8 mouse cellular contexts compared by ENCODE assay signal in the genomic region with DNA sequence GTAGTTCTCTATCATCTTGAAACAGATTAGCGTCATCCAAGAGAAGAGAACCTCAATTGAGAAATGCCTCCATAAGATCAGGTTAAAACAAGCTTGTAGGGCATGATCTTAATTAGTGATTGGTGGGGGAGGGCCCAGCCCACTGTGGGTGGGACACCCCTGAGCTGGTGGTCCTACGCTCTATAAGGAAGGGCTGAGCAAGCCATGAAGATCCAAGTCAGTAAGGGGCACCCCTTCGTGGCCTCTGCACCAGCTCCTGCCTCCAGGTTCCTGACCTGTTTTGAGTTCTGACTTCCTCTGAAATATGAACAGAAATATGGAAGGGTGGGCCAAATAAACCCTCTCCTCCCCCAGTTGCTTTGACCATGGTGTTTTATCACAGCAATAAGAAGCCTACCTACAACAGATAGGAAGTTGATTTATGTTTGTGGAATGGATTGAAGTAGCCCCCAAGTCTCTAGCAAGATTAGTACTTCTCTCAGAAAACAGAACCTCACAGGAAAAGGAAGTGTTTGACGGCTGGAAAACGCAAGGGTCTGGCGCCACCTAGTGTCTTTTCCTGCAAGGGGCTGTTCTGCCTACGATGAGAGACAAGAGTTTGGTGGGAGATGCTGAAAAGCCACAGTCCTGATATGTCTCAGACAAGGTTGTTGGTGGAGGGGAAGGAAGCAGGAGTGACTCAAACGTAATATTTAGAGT.
DNase-seq lines count a peak whose midpoint lies in the region; ATAC-seq and TF ChIP-seq lines count a peak whose summit lies in the region.

No protein-coding gene starts in this region.

- H3K27ac ChIP-seq in hindbrain, embryonic 13.5 days, result no peak overlapping the region

- CTCF ChIA-PET in Patski (lab: Charles Lee), result interaction anchor here (0.8 to 2.4 kb wide), 9 partner anchors 13 to 142 kb away, joined by 3 to 28 read pairs (median 4); no protein-coding TSS in a partner anchor

- WGBS in hindbrain, embryonic 13.5 days, result 25% methylated on average over 8 of the region's 8 CpGs

- ATAC-seq in Patski, result peak; percentile 54
- peak; percentile 71 for ATAC-seq in frontal cortex, adult (ENCODE audit: low TSS enrichment)
- peak; percentile 58 for ATAC-seq in hindbrain, embryonic 13.5 days (ENCODE audit: low FRiP score)

- H3K9me3 ChIP-seq in hindbrain, embryonic 13.5 days, result no peaks in the 10 kb centered on the region

- peaks cover 2% of the 10 kb centered on the region for H3K27me3 ChIP-seq in Patski
- no peaks in the 10 kb centered on the region for H3K27me3 ChIP-seq in hindbrain, embryonic 13.5 days

- POLR2A ChIA-PET in Patski (lab: Charles Lee), result interaction anchor here (0.7 kb wide), 1 partner anchor 172 kb away, joined by 3 read pairs; a partner anchor contains a TSS

- no peaks in the 10 kb centered on the region for H3K36me3 ChIP-seq in hindbrain, embryonic 13.5 days

- no peak overlapping the region for H3K9ac ChIP-seq in hindbrain, embryonic 13.5 days

- in situ Hi-C loops in Patski (cut with MboI; ENCODE audit: low pct_unique_long_range_greater_than_20kb), result loop anchor here (5.0 to 25.0 kb wide), 4 partner anchors 121 to 1101 kb away; no protein-coding TSS in a partner anchor

- H3K4me2 ChIP-seq in hindbrain, embryonic 13.5 days, result no peak overlapping the region

- peak; percentile 92 for TF ChIP-seq CTCF in Patski (IDR thresholded peaks at IDR 0.05)

- no peak overlapping the region for H3K4me3 ChIP-seq in hindbrain, embryonic 13.5 days

- H3K4me1 ChIP-seq in hindbrain, embryonic 13.5 days (replicated peaks), result peaks cover 15% of the 10 kb centered on the region

- no peak for DNase-seq in Patski (ENCODE audit: low read depth, low spot score)
- DNase-seq in cerebellum, adult 8-10 months, result peak; percentile 74
- DNase-seq in layer of hippocampus, postnatal 10 days (ENCODE audit: low spot score in 2 of 2), result peak; percentile 92 to 93
- DNase-seq in lung, postnatal 25 days (ENCODE audit: low spot score), result peak; percentile 89
- peak; percentile 65 for DNase-seq in retina, adult 2 months (ENCODE audit: low read depth, low spot score)
- peak; percentile 82 to 85 for DNase-seq in thymus, postnatal 36 days
